Mouse (Mus musculus): ENCODE data around the gene Ccno. TPM values are rescaled to one million over a fixed set of nuclear protein-coding genes. Genes with fewer than 3 reads are reported as not detected.

Gene Ccno
- 1 to 10 TPM; 3.1 to 7.9 TPM for polyA plus RNA-seq (2012; fragmentation: generic; extraction: Trizol)

GRCm38 (mm10) chr13:112987532-112987943 lies at the start of gene Ccno:
Ccno (plus strand) TSS chr13:112987802.

GRCm38 (mm10) chr13:112993531-112994152 lies 6.0 kb downstream of the Ccno start, which contains the start of gene Mcidas:
Mcidas (plus strand) TSS chr13:112993845.

GRCm38 (mm10) chr13:113034950-113035421 lies 47.4 kb downstream of the Ccno start, which contains the start of gene Cdc20b:
Cdc20b (plus strand) TSS chr13:113035111.

Other genes starting within 250 kb of the Ccno start
- gene Plpp1, start 187.0 kb upstream of the Ccno start, polyA plus RNA-seq (2012; fragmentation: generic; extraction: Trizol): 100 to 1,000 TPM in 1 of 2 experiments, 10 to 100 TPM in 1; 32.8 to 197 TPM
- gene Mtrex, start 60.4 kb upstream of the Ccno start, polyA plus RNA-seq (2012; fragmentation: generic; extraction: Trizol): 10 to 100 TPM in 1 of 2 experiments, 1 to 10 TPM in 1; 1.5 to 11.5 TPM
- 1 to 10 TPM; 1.9 to 8.0 TPM for gene Dhx29, start 60.3 kb upstream of the Ccno start, polyA plus RNA-seq (2012; fragmentation: generic; extraction: Trizol)
- under 1 TPM; 0.02 to 0.08 TPM for gene Mcidas, start 6.0 kb downstream of the Ccno start, polyA plus RNA-seq (2012; fragmentation: generic; extraction: Trizol)
- gene Cdc20b, start 47.3 kb downstream of the Ccno start, polyA plus RNA-seq (2012; fragmentation: generic; extraction: Trizol): not detected
- 100 to 1,000 TPM in 1 of 2 experiments, 10 to 100 TPM in 1; 24.6 to 164 TPM for gene Gpx8, start 58.6 kb downstream of the Ccno start, polyA plus RNA-seq (2012; fragmentation: generic; extraction: Trizol)
- not detected for gene Gzma, start 113.2 kb downstream of the Ccno start, polyA plus RNA-seq (2012; fragmentation: generic; extraction: Trizol)
- 1 to 10 TPM; 6.4 to 6.8 TPM for gene Esm1, start 221.9 kb downstream of the Ccno start, polyA plus RNA-seq (2012; fragmentation: generic; extraction: Trizol)
- under 1 TPM in 1 of 2 experiments, not detected in 1; 0.04 TPM for gene Gzmk, start 238.1 kb downstream of the Ccno start, polyA plus RNA-seq (2012; fragmentation: generic; extraction: Trizol)

Measured in C3H10T1/2 (cell line).